Mouse (Mus musculus) MEL (cell line): ENCODE results near the gene Ska3.

ENCODE experiments used
- CTCF ChIP-seq, 3 experiments: IDR thresholded peaks in 2 of 3; conservative IDR thresholded peaks in 1 of 3; 2 replicates each; pipeline ENCODE4 v1.5.1; 2011 to 2012; ENCODE audit warnings: low read length in 3 of 3, low read depth in 2 of 3, mild to moderate bottlenecking in 2 of 3, improper control_type of control experiment in 1 of 3, inconsistent platforms in 1 of 3, mixed read lengths in 1 of 3, moderate library complexity in 1 of 3; ENCODE audit not compliant: control insufficient read depth in 1 of 3, insufficient read depth in 1 of 3, poor library complexity in 1 of 3, severe bottlenecking in 1 of 3
- EP300 ChIP-seq, 2 experiments: IDR thresholded peaks; 2 replicates each; pipeline ENCODE4 v1.6.1; 2011; ENCODE audit warnings: improper control_type of control experiment in 2 of 2, low read length in 2 of 2, low read depth in 1 of 2, mild to moderate bottlenecking in 1 of 2
- ETS1 ChIP-seq: IDR thresholded peaks from 2 replicates; pipeline ENCODE4 v1.6.1; 2012; ENCODE audit warnings: low read depth, mild to moderate bottlenecking, inconsistent platforms, low read length, improper control_type of control experiment, moderate library complexity
- MAFK ChIP-seq: IDR thresholded peaks from 2 replicates; pipeline ENCODE4 v1.6.1; 2011; ENCODE audit warnings: low read depth, mild to moderate bottlenecking, low read length, improper control_type of control experiment, borderline replicate concordance
- NRF1 ChIP-seq: IDR thresholded peaks from 2 replicates; pipeline ENCODE4 v1.6.1; 2014; ENCODE audit warnings: low read depth, mild to moderate bottlenecking, inconsistent platforms, low read length, improper control_type of control experiment, moderate library complexity; ENCODE audit not compliant: poor library complexity, insufficient read depth, severe bottlenecking
- POLR2A ChIP-seq, 2 experiments: IDR thresholded peaks; 2 replicates each; pipeline ENCODE4 v1.6.1; 2011 to 2012; ENCODE audit warnings: low read length in 2 of 2, mild to moderate bottlenecking in 2 of 2, control low read depth in 1 of 2, improper control_type of control experiment in 1 of 2, low read depth in 1 of 2, moderate library complexity in 1 of 2; ENCODE audit not compliant: control insufficient read depth in 1 of 2, insufficient read depth in 1 of 2, poor library complexity in 1 of 2
- TAL1 ChIP-seq: IDR thresholded peaks from 2 replicates; pipeline ENCODE4 v1.6.1; 2012; ENCODE audit warnings: mild to moderate bottlenecking, inconsistent platforms, low read length, moderate library complexity, mixed read lengths
- TCF12 ChIP-seq: IDR thresholded peaks from 2 replicates; pipeline ENCODE4 v1.6.1; 2014; ENCODE audit warnings: low read depth, mild to moderate bottlenecking, inconsistent platforms, low read length, improper control_type of control experiment, moderate library complexity
- USF1 ChIP-seq: IDR thresholded peaks from 2 replicates; pipeline ENCODE4 v1.6.1; 2014; ENCODE audit warnings: low read depth, mild to moderate bottlenecking, inconsistent platforms, low read length, improper control_type of control experiment, moderate library complexity
- USF2 ChIP-seq, 2 experiments: IDR thresholded peaks; 2 replicates each; pipeline ENCODE4 v1.6.1; 2011 to 2012; ENCODE audit warnings: improper control_type of control experiment in 2 of 2, low read length in 2 of 2, borderline replicate concordance in 1 of 2, inconsistent platforms in 1 of 2, low read depth in 1 of 2, mild to moderate bottlenecking in 1 of 2; ENCODE audit not compliant: insufficient read depth in 1 of 2
- ZC3H11A ChIP-seq: IDR thresholded peaks from 2 replicates; pipeline ENCODE4 v1.6.1; 2012; ENCODE audit warnings: low read depth, mild to moderate bottlenecking, inconsistent platforms, low read length, improper control_type of control experiment
- ZMIZ1 ChIP-seq: IDR thresholded peaks from 2 replicates; pipeline ENCODE4 v1.6.1; 2012; ENCODE audit warnings: low read depth, mild to moderate bottlenecking, inconsistent platforms, low read length, improper control_type of control experiment, moderate library complexity

DNA sequence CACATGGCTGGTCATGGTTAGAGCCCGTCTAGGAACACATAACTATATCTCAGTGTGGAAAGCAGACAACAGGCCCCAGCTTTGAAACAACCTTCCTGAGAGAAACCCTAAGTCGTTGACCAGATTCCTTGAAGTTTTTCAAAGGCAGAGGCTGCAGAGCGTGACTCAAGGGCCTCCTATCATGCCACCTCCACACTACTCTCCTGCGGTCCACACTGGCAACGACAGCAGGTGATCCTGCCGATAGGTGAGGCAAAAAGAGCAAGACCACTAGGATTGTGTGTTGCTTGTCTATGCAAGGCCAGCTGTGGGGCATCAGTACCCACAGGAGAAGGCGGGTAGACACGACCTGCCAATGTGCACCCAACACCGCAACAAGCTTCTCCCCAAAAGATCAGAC is 36.2 kb downstream of the Ska3 start:
- TF ChIP-seq NRF1 (no peak), TCF12 (no peak), CTCF (IDR thresholded peaks at IDR 0.05 in 2 of 3, conservative IDR thresholded peaks at IDR 0.05 in 1 of 3; ENCODE audit: control insufficient read depth in 1 of 3, insufficient read depth in 1 of 3, low read depth in 2 of 3, low read length in 3 of 3, poor library complexity in 1 of 3, severe bottlenecking in 1 of 3) (no peak), EP300 (IDR thresholded peaks at IDR 0.05; ENCODE audit: low read depth in 1 of 2, low read length in 2 of 2) (no peak), TAL1 (no peak), USF2 (IDR thresholded peaks at IDR 0.05; ENCODE audit: borderline replicate concordance in 1 of 2, insufficient read depth in 1 of 2, low read depth in 1 of 2, low read length in 2 of 2) (no peak), POLR2A (IDR thresholded peaks at IDR 0.05; ENCODE audit: control insufficient read depth in 1 of 2, insufficient read depth in 1 of 2, low read depth in 1 of 2, low read length in 2 of 2, poor library complexity in 1 of 2) (no peak), MAFK (no peak), ZMIZ1 (no peak), ETS1 (no peak), USF1 (no peak), ZC3H11A (no peak)
